Mouse (Mus musculus) neural tube, embryonic 12.5 days (tissue): ENCODE results near the gene Mfsd12. TPM values are rescaled to one million over a fixed set of nuclear protein-coding genes. Genes with fewer than 3 reads are reported as not detected.

Source experiments
- ATAC-seq: fragments of 200-750 bp; cut with Nextera tagmentation; 2 replicates; pipeline ENCODE4 v1.8.0; 2017; ENCODE audit warnings: low read depth, mild to moderate bottlenecking, moderate TSS enrichment, moderate library complexity; ENCODE audit not compliant: low FRiP score
- H3K27ac ChIP-seq: fragments of 300-500 bp; sonication (generic); 2 replicates; pipeline ENCODE4 v1.5.1; 2016
- H3K27me3 ChIP-seq: fragments of 300-500 bp; sonication (generic); replicated peaks from 2 replicates; pipeline ENCODE4 v1.6.1; 2016; ENCODE audit warnings: mild to moderate bottlenecking
- H3K36me3 ChIP-seq: fragments of 300-500 bp; sonication (generic); 2 replicates; pipeline ENCODE4 v1.6.1; 2016; ENCODE audit warnings: mild to moderate bottlenecking
- H3K4me1 ChIP-seq: fragments of 300-500 bp; sonication (generic); 2 replicates; pipeline ENCODE4 v1.6.1; 2016
- H3K4me2 ChIP-seq: fragments of 300-500 bp; sonication (generic); replicated peaks from 2 replicates; pipeline ENCODE4 v1.6.1; 2016; ENCODE audit warnings: mild to moderate bottlenecking
- H3K4me3 ChIP-seq: fragments of 300-500 bp; sonication (generic); 2 replicates; pipeline ENCODE4 v1.5.1; 2016
- H3K9ac ChIP-seq: fragments of 300-500 bp; sonication (generic); 2 replicates; pipeline ENCODE4 v1.6.1; 2016; ENCODE audit warnings: mild to moderate bottlenecking
- H3K9me3 ChIP-seq: fragments of 300-500 bp; sonication (generic); 2 replicates; pipeline ENCODE4 v1.6.1; 2016; ENCODE audit warnings: mild to moderate bottlenecking
- WGBS: fragments of 180-500 bp; shearing (Covaris S2); methylation state at CpG from one replicate; pipeline ENCODE4 v1.1.7; 2016; 5-methylcytosine and 5-hydroxymethylcytosine counted together
- polyA plus RNA-seq: library from polyadenylated mRNA; unstranded; fragments of >200 nt; fragmentation: Nextera tagmentation; extraction: Ambion mirVana; gene quantifications from 2 replicates; pipeline ENCODE4 v1.2.1, GENCODE M21; 2016

Gene Mfsd12
- polyA plus RNA-seq = 16.0 and 16.8 TPM in 2 replicates

DNA sequence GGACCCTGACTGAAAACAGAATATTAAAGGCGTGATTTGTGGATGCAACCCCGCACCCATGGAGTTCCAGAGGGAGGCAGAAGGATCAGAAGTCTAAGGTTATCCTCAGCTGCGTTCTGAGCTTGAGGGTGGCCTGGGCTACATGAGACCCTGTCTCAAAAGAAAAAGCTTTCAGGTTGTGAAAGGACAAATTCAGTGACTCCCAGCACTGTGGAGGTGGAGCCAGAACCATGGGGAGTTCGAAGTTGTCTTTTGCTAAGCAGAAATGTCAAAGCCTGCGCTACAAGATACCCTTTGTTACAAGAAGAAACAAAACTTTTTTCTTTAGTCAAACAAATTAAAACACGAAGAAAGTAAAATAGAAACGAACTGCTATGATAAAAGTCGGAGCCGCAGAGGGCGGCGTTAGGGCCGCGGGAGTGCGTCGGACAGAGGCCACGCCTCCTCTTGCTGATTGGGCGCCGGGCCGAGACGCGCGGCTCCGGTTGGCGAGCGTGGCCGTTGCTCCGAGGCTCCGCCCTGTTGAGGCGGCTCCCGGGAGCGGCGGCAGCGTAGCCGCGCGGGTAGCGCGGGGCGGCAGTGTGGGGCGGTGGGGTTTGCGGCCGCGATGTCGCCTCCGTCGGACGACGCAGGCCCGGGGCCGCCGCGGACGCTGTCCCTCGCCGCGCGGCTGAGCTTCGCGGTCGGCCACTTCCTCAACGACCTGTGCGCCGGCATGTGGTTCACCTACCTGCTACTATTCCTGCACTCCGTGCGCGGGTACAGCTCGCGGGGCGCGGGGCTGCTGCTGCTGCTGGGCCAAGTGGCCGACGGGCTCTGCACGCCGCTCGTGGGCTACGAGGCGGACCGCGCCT is at the start of gene Mfsd12:
Gene Mfsd12, plus strand, starts transcription at position 501 of the 854 bp plus-strand sequence.
- H3K27me3 ChIP-seq = 0 out of 2 replicates have a peak, but pooled peaks cover 2% of the 10 kb centered on the region
- peaks cover 22% of the 10 kb centered on the region for H3K4me1 ChIP-seq
- peak within 1 kb of the TSS; percentile 71 for H3K4me3 ChIP-seq
- WGBS = 2% methylated on average over 78 of the region's 79 CpGs
- no peak within 1 kb of the TSS for H3K27ac ChIP-seq
- no peaks in the 10 kb centered on the region for H3K36me3 ChIP-seq
- H3K9ac ChIP-seq = peak within 1 kb of the TSS; percentile 83
- ATAC-seq = peak; percentile 88
- no peaks in the 10 kb centered on the region for H3K9me3 ChIP-seq
- peak within 1 kb of the TSS; percentile 99 for H3K4me2 ChIP-seq

DNA sequence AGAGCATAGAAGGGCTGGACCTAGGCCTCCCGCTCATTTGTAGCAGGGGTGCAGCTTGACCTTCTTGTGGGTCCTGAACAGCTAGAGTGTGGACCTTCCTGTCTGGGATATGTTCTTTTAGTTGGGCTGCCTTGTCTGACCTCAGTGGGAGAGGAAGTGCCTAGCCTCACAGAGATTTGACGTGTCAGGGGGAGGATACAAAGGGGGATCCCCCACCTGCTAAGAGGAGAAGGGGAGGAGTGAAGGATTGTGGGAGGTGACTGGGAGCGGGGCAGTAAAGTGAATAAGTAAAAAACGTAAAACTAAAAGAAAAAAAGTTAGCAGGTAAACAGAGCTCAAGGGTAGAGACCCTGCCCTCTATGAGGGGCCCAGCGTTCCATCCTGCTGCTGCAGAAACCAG is 47.7 kb upstream of the Mfsd12 start:
- peaks cover 6% of the 10 kb centered on the region; the same call in 1 of the 2 replicates for H3K4me1 ChIP-seq
- H3K9ac ChIP-seq = no peak overlapping the region
- no peak for ATAC-seq
- H3K4me3 ChIP-seq = no peak overlapping the region
- H3K4me2 ChIP-seq = no peak overlapping the region
- peaks cover 95% of the 10 kb centered on the region for H3K36me3 ChIP-seq
- H3K9me3 ChIP-seq = no peaks in the 10 kb centered on the region
- H3K27me3 ChIP-seq = no peaks in the 10 kb centered on the region
- WGBS = 91% methylated on average over 5 of the region's 5 CpGs
- no peak overlapping the region for H3K27ac ChIP-seq

DNA sequence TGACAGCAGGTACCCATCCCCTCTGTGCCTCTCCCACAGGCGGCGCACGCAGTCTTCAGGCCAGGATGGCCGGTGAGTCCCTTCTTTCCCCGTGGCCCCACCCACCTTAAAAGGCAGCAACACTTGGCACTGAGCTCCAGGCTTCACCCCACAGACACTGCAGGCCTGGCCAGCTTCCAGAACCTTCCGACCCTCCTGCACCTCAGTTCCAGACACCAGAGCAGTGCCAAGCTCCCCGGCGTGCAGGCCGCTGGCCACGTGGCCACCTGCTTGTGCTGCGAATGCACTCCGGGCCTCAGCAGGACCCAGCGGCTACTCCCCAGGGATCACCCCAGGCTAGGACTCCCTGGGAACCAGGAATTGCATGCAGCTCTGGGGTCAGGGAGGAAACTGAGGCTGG is 43.7 kb upstream of the Mfsd12 start:
- Histone ChIP-seq H3K4me1 (peaks cover 10% of the 10 kb centered on the region), H3K36me3 (peaks cover 93% of the 10 kb centered on the region), H3K4me3 (no peak overlapping the region), H3K27ac (no peak overlapping the region), H3K9ac (no peak overlapping the region), H3K27me3 (no peaks in the 10 kb centered on the region), H3K4me2 (no peak overlapping the region), H3K9me3 (no peaks in the 10 kb centered on the region)
- ATAC-seq = no peak
- WGBS = 96% methylated on average over 13 of the region's 13 CpGs

DNA sequence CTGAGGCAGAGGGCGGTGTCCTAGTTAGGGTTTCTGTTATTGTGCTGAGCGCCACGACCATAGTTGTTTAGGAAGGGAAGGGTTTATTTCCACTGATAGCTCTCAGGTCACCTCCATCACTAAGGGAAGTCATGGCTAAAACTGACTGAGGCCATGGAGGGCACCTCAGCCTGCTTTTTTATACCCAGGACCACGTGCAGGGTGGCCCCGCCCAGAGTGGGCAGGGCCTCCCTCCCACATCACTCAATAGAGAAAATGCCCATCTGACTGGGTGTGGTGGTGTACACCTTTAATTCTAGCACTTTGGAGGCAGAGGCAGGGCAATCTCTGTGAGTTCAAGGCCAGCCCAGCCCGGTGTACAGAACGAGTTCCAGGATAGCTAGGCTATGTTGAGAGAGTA is 43.1 kb upstream of the Mfsd12 start:
- Histone ChIP-seq H3K4me2 (no peak overlapping the region), H3K27ac (no peak overlapping the region), H3K36me3 (peaks cover 90% of the 10 kb centered on the region), H3K9ac (no peak overlapping the region), H3K4me3 (no peak overlapping the region), H3K27me3 (no peaks in the 10 kb centered on the region), H3K4me1 (peaks cover 16% of the 10 kb centered on the region), H3K9me3 (no peaks in the 10 kb centered on the region)
- ATAC-seq = no peak
- WGBS = 79% methylated on average over 7 of the region's 7 CpGs

DNA sequence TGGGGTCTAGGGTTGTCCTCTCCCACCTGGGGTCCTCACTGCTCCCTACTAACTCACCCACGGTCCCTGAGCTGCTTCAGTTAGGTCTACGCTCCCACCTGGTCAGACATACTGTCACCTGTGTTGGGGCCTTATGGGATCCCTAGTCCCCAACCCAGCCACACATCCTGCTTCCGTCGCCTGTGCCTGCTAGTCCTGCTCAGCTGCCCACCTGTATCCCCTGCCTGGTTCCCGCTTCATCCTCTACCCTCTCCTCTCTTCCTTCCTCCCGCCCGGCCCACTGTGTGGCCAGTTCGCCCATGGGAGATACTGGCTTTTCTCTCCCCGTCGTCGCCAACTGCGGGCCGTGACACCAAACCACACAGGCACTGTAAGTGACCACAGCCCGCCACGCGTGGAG is 41.7 kb upstream of the Mfsd12 start:
- no peaks in the 10 kb centered on the region for H3K9me3 ChIP-seq
- H3K27me3 ChIP-seq = no peaks in the 10 kb centered on the region
- H3K4me2 ChIP-seq = no peak overlapping the region
- H3K9ac ChIP-seq = no peak overlapping the region
- no peak overlapping the region for H3K4me3 ChIP-seq
- peaks cover 76% of the 10 kb centered on the region for H3K36me3 ChIP-seq
- H3K27ac ChIP-seq = no peak overlapping the region
- peaks cover 25% of the 10 kb centered on the region for H3K4me1 ChIP-seq
- ATAC-seq = no peak
- 95% methylated on average over 16 of the region's 16 CpGs for WGBS

DNA sequence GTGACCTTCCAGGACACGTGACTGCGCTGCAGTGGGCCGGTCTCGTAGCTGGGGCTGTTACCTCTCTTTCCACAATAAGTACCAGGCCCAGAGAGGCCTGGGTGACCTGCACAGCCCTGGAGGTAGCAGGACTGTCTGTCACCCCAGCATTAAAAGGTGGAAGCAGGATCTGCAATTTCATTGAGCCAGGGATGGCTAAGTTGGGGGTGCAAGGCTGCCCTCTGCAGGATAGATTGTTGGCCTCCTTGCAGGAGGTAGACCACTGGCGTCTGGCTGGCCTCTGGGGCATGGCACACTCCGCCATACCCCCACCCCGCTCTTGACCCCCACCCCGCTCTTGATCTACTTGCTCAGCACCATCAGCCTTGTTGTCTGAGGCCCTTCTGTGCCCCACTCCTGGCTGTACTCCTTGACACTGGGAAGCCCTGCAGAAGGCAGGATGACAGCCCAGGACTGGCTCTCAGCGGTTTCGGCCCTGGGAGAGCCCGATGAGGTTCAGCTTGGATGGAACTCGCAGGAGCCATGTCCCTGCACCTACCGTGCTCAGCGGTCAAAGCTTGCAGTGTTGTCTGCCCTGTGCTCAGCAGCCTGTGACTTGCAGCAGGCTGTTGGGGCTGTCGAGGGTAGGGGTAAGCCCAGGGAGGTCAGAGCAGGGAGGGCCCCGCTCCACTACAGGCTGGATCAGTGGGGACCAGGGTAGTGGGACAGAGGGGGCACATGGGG is 40.8 kb upstream of the Mfsd12 start:
- peak overlapping the region; percentile 41 for H3K4me2 ChIP-seq
- H3K9me3 ChIP-seq = no peaks in the 10 kb centered on the region
- peaks cover 25% of the 10 kb centered on the region for H3K4me1 ChIP-seq
- H3K27me3 ChIP-seq = no peaks in the 10 kb centered on the region
- H3K9ac ChIP-seq = 0 out of 2 replicates have a peak overlapping the region, but pooled peaks have one; percentile 33
- H3K27ac ChIP-seq = no peak overlapping the region
- peaks cover 67% of the 10 kb centered on the region for H3K36me3 ChIP-seq
- H3K4me3 ChIP-seq = no peak overlapping the region
- ATAC-seq = no peak
- WGBS = 50% methylated on average over 16 of the region's 16 CpGs

DNA sequence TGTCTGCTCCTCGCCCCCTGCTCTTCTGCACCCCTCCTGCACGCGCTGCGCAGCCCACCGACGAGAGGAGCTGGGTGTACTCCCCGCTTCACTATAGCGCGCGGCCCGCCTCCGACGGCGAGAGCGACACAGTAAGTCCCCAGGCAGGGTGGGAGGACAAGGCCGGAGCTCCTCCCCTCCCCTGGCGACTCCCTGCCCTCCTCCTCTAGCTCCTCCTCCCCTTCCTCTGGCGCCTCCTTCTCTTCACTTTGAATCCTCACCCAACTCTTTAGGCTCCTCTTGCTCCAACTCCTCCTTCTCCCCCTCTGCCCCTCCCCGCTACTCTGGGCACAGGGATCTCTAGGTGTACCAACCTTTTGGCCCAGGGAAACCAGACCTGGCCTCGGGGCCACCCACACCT is 40.0 kb upstream of the Mfsd12 start:
- H3K9me3 ChIP-seq = no peaks in the 10 kb centered on the region
- H3K27me3 ChIP-seq = no peaks in the 10 kb centered on the region
- no peak for ATAC-seq
- H3K36me3 ChIP-seq = peaks cover 60% of the 10 kb centered on the region
- peaks cover 32% of the 10 kb centered on the region for H3K4me1 ChIP-seq
- H3K9ac ChIP-seq = 0 out of 2 replicates have a peak overlapping the region, but pooled peaks have one; percentile 33
- peak overlapping the region; percentile 41 for H3K4me2 ChIP-seq
- no peak overlapping the region for H3K27ac ChIP-seq
- H3K4me3 ChIP-seq = no peak overlapping the region
- 16% methylated on average over 20 of the region's 20 CpGs for WGBS

DNA sequence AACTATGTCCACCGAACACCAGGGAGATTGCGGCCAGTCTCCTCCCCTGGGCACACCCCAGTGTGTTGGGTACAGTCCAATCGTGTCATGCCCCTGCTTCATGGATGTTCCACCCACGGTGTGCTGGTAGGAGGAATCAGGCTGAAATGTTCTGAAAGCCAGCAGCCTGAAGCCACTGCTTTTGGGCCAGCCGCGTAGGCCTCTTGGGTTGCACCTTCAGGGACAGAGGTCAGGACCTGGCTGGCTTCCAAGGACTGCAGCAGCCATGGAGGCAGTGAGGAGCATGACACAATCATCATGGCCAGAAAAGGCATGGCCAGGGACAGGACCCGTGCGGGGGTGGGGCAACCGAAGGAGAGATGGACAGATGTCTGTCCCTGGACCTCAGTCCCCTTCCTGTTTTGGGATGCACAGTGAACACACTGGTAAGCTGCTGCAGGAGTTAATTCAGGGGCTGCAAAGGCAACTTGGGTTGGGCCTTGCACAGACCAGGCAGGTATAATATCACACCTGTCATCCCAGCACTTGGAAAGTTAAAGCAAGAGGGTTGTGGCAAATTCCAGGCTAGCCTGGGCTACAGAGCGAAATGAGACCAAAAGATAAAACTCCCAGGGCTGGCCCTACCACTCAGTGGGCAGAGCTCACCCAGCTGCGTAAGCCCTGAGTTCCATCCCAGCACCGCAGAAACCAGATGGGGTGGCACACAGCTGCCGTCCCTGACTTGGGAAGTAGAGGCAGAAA is 38.5 kb upstream of the Mfsd12 start:
- Histone ChIP-seq H3K4me2 (peak overlapping the region; percentile 76), H3K4me3 (no peak overlapping the region), H3K36me3 (peaks cover 60% of the 10 kb centered on the region), H3K9me3 (no peaks in the 10 kb centered on the region), H3K4me1 (peaks cover 36% of the 10 kb centered on the region), H3K9ac (no peak overlapping the region), H3K27me3 (no peaks in the 10 kb centered on the region), H3K27ac (no peak overlapping the region)
- 93% methylated on average over 13 of the region's 13 CpGs for WGBS
- ATAC-seq = no peak

DNA sequence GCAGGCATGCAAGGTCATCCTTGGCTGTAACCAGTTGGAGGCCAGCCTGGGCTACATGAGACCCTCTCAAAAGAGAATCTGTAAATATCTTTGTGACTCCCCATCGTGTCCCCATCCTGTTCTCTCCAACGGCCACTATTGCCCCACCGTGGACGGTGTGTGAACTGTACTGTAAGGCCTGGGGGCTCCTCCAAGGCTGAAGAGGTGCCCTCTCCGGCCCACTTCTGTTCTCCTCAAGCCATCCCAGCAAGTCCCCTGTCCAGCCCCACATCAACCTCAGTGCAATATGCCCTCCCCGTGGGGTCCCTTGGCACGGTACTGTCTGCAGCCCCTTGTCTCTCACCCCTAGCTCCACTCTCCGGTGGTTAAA is 38.0 kb upstream of the Mfsd12 start:
- peaks cover 36% of the 10 kb centered on the region for H3K4me1 ChIP-seq
- ATAC-seq = no peak
- peak overlapping the region; percentile 83 for H3K9ac ChIP-seq
- no peaks in the 10 kb centered on the region for H3K9me3 ChIP-seq
- peak overlapping the region; percentile 92; the same call in 1 of the 2 replicates for H3K4me3 ChIP-seq
- peak overlapping the region; percentile 76 for H3K4me2 ChIP-seq
- peaks cover 60% of the 10 kb centered on the region for H3K36me3 ChIP-seq
- 38% methylated on average over 8 of the region's 8 CpGs for WGBS
- H3K27ac ChIP-seq = peak overlapping the region; percentile 47; the same call in 1 of the 2 replicates
- H3K27me3 ChIP-seq = no peaks in the 10 kb centered on the region

DNA sequence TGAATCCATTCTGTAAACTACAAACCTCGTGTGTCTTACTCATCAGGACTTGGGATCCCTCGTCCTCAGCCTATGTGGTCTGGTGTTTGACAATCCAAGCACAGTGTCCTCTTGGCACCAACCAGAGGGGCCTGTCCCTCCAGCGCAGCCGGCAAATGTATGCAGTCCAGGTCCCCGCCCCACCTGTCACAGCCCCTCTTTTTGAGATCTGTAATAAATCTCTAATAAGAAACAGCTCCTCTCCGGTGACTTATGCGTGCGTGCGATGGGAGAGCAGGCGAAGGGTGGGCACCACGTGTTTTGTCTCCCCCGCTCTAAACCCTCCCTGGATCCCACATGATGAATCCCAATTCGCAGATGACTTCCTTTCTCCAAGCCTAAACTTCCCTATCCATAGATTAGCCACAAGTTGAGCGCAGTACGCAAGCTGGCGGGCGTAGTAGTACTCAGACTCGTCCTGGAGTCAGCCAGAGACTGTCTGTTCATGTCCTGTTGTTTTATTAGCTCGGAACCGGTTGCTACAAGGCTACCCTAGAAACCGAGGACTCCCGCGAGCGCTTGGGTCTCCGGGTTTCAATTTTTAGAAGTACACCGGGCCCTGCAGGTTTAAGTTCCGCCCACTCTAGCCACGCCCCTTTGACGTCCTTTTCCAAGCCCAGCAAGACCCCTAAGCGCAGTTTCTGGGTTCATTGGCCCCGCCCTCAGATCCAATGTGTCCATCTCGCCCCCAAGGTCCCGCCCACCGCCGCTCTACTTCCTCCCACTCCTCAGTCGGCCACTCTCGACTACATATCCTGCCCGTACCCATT is 37.3 kb upstream of the Mfsd12 start:
- peaks cover 36% of the 10 kb centered on the region for H3K4me1 ChIP-seq
- peak; percentile 2; the same call in 1 of the 2 replicates for ATAC-seq

More for the DNA sequence above, 37.3 kb upstream of the Mfsd12 start:
- peaks cover 60% of the 10 kb centered on the region for H3K36me3 ChIP-seq
- WGBS = 1% methylated on average over 38 of the region's 38 CpGs
- peak overlapping the region; percentile 76 for H3K4me2 ChIP-seq
- H3K27me3 ChIP-seq = no peaks in the 10 kb centered on the region
- H3K9ac ChIP-seq = peak overlapping the region; percentile 83
- H3K4me3 ChIP-seq = peak overlapping the region; percentile 92
- no peaks in the 10 kb centered on the region for H3K9me3 ChIP-seq
- peak overlapping the region; percentile 47; the same call in 1 of the 2 replicates for H3K27ac ChIP-seq
